Mouse (Mus musculus): ENCODE measurements at regions not wholly inside any gene's neighbourhood (a gene's known extent, or its start where the extent isn't known, plus 50 kb on each side); places are given as distances from the start of the nearest gene placed in this dataset.

DNA sequence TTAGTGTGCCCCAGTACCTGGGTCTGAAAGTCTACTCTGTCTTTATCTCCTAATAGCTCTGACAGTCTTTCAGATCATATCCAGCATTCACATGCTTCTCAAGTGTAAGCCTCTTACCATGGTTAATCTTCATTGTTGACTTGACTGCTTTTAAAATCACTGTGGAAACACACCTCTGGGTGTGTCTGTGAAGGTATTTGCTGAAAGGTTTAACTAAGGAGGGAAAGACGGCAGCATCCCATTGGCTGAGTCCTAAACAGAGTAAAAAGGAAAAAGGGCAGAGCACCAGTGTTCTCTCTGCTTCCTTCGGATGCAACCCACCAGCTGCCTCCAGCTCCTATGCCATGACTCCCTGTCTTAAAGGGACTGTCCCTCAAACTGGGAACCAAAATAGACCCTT is 68.6 kb downstream of the Lmo4 start:
- TF ChIP-seq POLR2A (IDR thresholded peaks at IDR 0.05; ENCODE audit: control insufficient read depth in 1 of 2, insufficient read depth in 1 of 2, low read depth in 1 of 2, low read length in 2 of 2, poor library complexity in 1 of 2) (no peak), NRF1 (IDR thresholded peaks at IDR 0.05; ENCODE audit: insufficient read depth, low read depth, low read length, poor library complexity, severe bottlenecking) (no peak), TBP (IDR thresholded peaks at IDR 0.05; ENCODE audit: low read depth, low read length) (no peak), TCF12 (IDR thresholded peaks at IDR 0.05; ENCODE audit: low read depth, low read length) (no peak)
